Mouse (Mus musculus) heart, embryonic 14.5 days (tissue): ENCODE measurements around the gene Gse1. TPM values are rescaled to one million over a fixed set of nuclear protein-coding genes. Genes with fewer than 3 reads are reported as not detected.

Source experiments
- ATAC-seq: fragments of 200-750 bp; cut with Nextera tagmentation; 2 replicates; pipeline ENCODE4 v1.8.0; 2017; ENCODE audit warnings: low read depth, moderate TSS enrichment; ENCODE audit not compliant: insufficient number of reproducible peaks, insufficient read depth, low FRiP score
- H3K27ac ChIP-seq, 2 experiments: fragments of 200-500 bp in 1 of 2; fragments of 300-500 bp in 1 of 2; sonication (generic) in 1 of 2; replicated peaks in 1 of 2; 2 replicates each; pipeline ENCODE4 v1.5.1; 2012 to 2014; ENCODE audit warnings: low read depth in 2 of 2, low read length in 2 of 2, control low read depth in 1 of 2, mild to moderate bottlenecking in 1 of 2, mixed read lengths in 1 of 2; ENCODE audit not compliant: control insufficient read depth in 1 of 2, insufficient read depth in 1 of 2
- H3K27me3 ChIP-seq: fragments of 300-500 bp; sonication (generic); 2 replicates; pipeline ENCODE4 v1.6.1; 2014; ENCODE audit warnings: mild to moderate bottlenecking, low read length, control low read depth; ENCODE audit not compliant: control insufficient read depth, insufficient read depth
- H3K36me3 ChIP-seq: fragments of 300-500 bp; sonication (generic); 2 replicates; pipeline ENCODE4 v1.6.1; 2014; ENCODE audit warnings: mild to moderate bottlenecking, control low read depth, low read length, mixed read lengths; ENCODE audit not compliant: control insufficient read depth, insufficient read depth
- H3K4me1 ChIP-seq, 2 experiments: fragments of 200-500 bp in 1 of 2; fragments of 300-500 bp in 1 of 2; sonication (generic) in 1 of 2; 2 replicates each; pipeline ENCODE4 v1.6.1; 2012 to 2014; ENCODE audit warnings: low read length in 2 of 2, control low read depth in 1 of 2, mixed read lengths in 1 of 2; ENCODE audit not compliant: control insufficient read depth in 2 of 2, insufficient read depth in 2 of 2
- H3K4me2 ChIP-seq: fragments of 300-500 bp; sonication (generic); 2 replicates; pipeline ENCODE4 v1.6.1; 2014; ENCODE audit warnings: mild to moderate bottlenecking, low read length
- H3K4me3 ChIP-seq, 2 experiments: fragments of 200-500 bp in 1 of 2; fragments of 300-500 bp in 1 of 2; sonication (generic) in 1 of 2; 2 replicates each; pipeline ENCODE4 v1.5.1; 2012 to 2014; ENCODE audit warnings: low read length in 2 of 2, mild to moderate bottlenecking in 2 of 2, control low read depth in 1 of 2, low read depth in 1 of 2, moderate library complexity in 1 of 2; ENCODE audit not compliant: control insufficient read depth in 1 of 2, insufficient read depth in 1 of 2
- H3K9ac ChIP-seq: fragments of 300-500 bp; sonication (generic); 2 replicates; pipeline ENCODE4 v1.6.1; 2014; ENCODE audit warnings: mild to moderate bottlenecking, low read length
- H3K9me3 ChIP-seq: fragments of 300-500 bp; sonication (generic); 2 replicates; pipeline ENCODE4 v1.6.1; 2016; ENCODE audit warnings: low read length, control low read depth; ENCODE audit not compliant: control insufficient read depth
- WGBS: fragments of 180-500 bp; shearing (Covaris S2); extraction: QIAGEN DNeasy Blood & Tissue Kit; methylation state at CpG from one replicate; pipeline ENCODE4 v1.1.7; 2014; 5-methylcytosine and 5-hydroxymethylcytosine counted together
- polyA plus RNA-seq: library from polyadenylated mRNA; unstranded; fragments of >200 nt; fragmentation: Nextera tagmentation; extraction: Ambion mirVana; gene quantifications from 2 replicates; pipeline ENCODE4 v1.2.1, GENCODE M21; 2014

Gse1 gene
- polyA plus RNA-seq, 1 experiment from 2014 or later, result 12.2 TPM

GRCm38 (mm10) chr8:120325172-120325767 lies 97.0 kb downstream of the Gse1 start:
- H3K9ac ChIP-seq, result no peak overlapping the region
- no peaks in the 10 kb centered on the region for H3K36me3 ChIP-seq
- no peak overlapping the region for H3K4me2 ChIP-seq
- H3K4me3 ChIP-seq, result no peak overlapping the region
- 67% methylated on average over 5 of the region's 5 CpGs for WGBS
- ATAC-seq, result no peak
- H3K9me3 ChIP-seq, result no peaks in the 10 kb centered on the region
- peaks cover 15 to 18% of the 10 kb centered on the region in 2 experiments for H3K4me1 ChIP-seq
- no peak overlapping the region for H3K27ac ChIP-seq
- H3K27me3 ChIP-seq, result no peaks in the 10 kb centered on the region

GRCm38 (mm10) chr8:120327131-120327554 lies 98.9 kb downstream of the Gse1 start:
- Histone ChIP-seq H3K4me2 (no peak overlapping the region), H3K36me3 (no peaks in the 10 kb centered on the region), H3K9me3 (no peaks in the 10 kb centered on the region), H3K27me3 (no peaks in the 10 kb centered on the region), H3K4me3 (no peak overlapping the region), H3K9ac (no peak overlapping the region), H3K27ac (no peak overlapping the region), H3K4me1 (peaks cover 26 to 27% of the 10 kb centered on the region in 2 experiments)
- WGBS, result 58% methylated on average over 3 of the region's 3 CpGs
- ATAC-seq, result no peak

GRCm38 (mm10) chr8:120328361-120329022 lies 100.2 kb downstream of the Gse1 start:
- no peaks in the 10 kb centered on the region for H3K27me3 ChIP-seq
- ATAC-seq, result no peak
- H3K4me1 ChIP-seq, result peaks cover 14 to 18% of the 10 kb centered on the region in 2 experiments
- H3K36me3 ChIP-seq, result no peaks in the 10 kb centered on the region
- no peak overlapping the region for H3K4me2 ChIP-seq
- no peak overlapping the region for H3K27ac ChIP-seq
- H3K9me3 ChIP-seq, result no peaks in the 10 kb centered on the region
- H3K9ac ChIP-seq, result no peak overlapping the region
- 78% methylated on average over 13 of the region's 13 CpGs for WGBS
- H3K4me3 ChIP-seq, result no peak overlapping the region

GRCm38 (mm10) chr8:120329030-120329748 lies 100.9 kb downstream of the Gse1 start:
- no peak for ATAC-seq
- WGBS, result 83% methylated on average over 11 of the region's 11 CpGs
- H3K4me3 ChIP-seq, result no peak overlapping the region
- H3K27me3 ChIP-seq, result no peaks in the 10 kb centered on the region
- no peak overlapping the region for H3K4me2 ChIP-seq
- H3K27ac ChIP-seq, result no peak overlapping the region
- no peak overlapping the region for H3K9ac ChIP-seq
- no peaks in the 10 kb centered on the region for H3K36me3 ChIP-seq
- no peaks in the 10 kb centered on the region for H3K9me3 ChIP-seq
- H3K4me1 ChIP-seq, result peaks cover 12 to 18% of the 10 kb centered on the region in 2 experiments; a peak in 3 of 4 replicates

- Histone ChIP-seq H3K9me3 (no peaks in the 10 kb centered on the region), H3K4me1 (peaks cover 30% of the 10 kb centered on the region in 2 experiments), H3K9ac (no peak overlapping the region), H3K27me3 (no peaks in the 10 kb centered on the region), H3K27ac (peak overlapping the region in 1 of 2 experiments; percentile 1; a peak in 2 of 4 replicates), H3K4me3 (no peak overlapping the region), H3K36me3 (no peaks in the 10 kb centered on the region), H3K4me2 (no peak overlapping the region)
- 55% methylated on average over 7 of the region's 7 CpGs for WGBS
- no peak for ATAC-seq
These were observed 102.8 kb downstream of the Gse1 start for GRCm38 (mm10) chr8:120331027-120331426.

- Histone ChIP-seq H3K9ac (no peak overlapping the region), H3K27me3 (no peaks in the 10 kb centered on the region), H3K4me2 (no peak overlapping the region), H3K9me3 (no peaks in the 10 kb centered on the region), H3K4me1 (peaks cover 32 to 33% of the 10 kb centered on the region in 2 experiments), H3K36me3 (no peaks in the 10 kb centered on the region), H3K27ac (no peak overlapping the region), H3K4me3 (no peak overlapping the region)
- WGBS, result 73% methylated on average over 16 of the region's 16 CpGs
- ATAC-seq, result no peak
These were observed 104.3 kb downstream of the Gse1 start for GRCm38 (mm10) chr8:120332379-120333229.

GRCm38 (mm10) chr8:120333681-120334080 lies 105.4 kb downstream of the Gse1 start:
- Histone ChIP-seq H3K36me3 (no peaks in the 10 kb centered on the region), H3K4me3 (no peak overlapping the region), H3K4me2 (no peak overlapping the region), H3K4me1 (peaks cover 32 to 33% of the 10 kb centered on the region in 2 experiments), H3K27me3 (no peaks in the 10 kb centered on the region), H3K27ac (no peak overlapping the region), H3K9me3 (no peaks in the 10 kb centered on the region), H3K9ac (no peak overlapping the region)
- WGBS, result 96% methylated on average over 4 of the region's 4 CpGs
- no peak for ATAC-seq
